Mouse (Mus musculus) MN1 (cell line): ENCODE data around the gene Uba7.

Experiments used
- DNase-seq: peaks from one replicate; pipeline ENCODE4 v3.0.0-alpha.2; 2016; ENCODE audit warnings: low spot score

The Uba7 gene

DNA sequence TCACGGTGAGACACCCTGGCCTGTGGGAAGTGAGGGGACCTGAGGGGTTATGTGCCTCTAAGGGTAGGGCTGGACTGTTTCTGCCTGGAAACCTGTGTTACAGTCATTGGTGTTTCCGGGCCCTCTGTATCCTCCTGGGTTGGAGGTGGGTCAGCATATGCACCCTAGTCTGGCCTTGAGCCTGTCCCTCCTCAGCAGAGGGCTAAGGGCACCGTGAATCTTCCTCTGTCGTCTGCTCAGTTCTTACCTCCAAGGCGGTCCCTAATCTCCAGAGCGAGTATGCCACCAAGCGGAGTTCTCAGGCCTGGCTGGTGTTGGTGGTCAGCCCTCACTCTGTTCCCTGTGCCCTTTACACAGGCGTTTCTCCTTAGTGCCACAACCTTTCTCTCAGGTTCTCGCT, 12.4 kb upstream of the Uba7 start:
- DNase-seq: no peak

DNA sequence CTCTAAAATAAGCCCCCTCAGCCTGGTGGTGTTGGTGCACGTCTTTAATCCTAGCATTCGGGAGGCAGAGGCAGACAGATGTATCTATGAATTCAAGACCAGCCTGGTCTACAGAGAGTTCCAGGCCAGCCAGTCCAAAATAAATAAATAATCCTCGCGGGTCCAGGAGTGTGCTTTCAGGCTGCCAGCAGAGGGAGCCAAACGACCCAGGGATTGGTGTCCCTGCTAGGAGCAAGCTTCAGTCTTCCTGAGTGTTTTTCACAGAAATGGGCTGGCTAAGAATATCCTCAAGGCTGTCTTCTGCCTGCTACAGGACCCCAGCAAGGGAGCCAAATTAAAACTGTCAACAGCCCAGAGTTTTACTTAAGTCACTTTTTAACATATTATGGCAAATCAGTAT, 11.6 kb upstream of the Uba7 start:
- peak; percentile 89 for DNase-seq

- DNase-seq: no peak
Measured at GRCm38 (mm10) chr9:107964681-107965080, 10.6 kb upstream of the Uba7 start.

DNA sequence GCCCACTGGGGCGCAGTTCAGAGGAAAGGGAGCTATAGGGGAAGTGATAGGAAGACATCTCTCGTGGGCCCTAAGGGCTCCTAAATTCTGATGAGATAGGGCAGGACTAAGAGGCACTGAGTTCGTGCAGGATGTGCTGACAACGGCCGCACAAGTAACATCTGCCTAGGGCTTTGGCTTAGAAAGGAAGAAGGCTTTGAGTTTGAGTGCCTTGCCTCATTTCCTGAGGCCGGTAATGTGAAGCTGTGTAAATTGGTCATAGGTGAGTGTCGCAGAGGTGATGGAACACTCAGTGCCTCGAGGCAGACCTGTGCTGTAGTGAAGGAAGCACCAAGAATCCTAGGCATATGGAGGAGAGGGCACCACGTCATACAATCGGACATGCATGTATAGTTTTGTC, 8.6 kb upstream of the Uba7 start:
- no peak for DNase-seq

DNA sequence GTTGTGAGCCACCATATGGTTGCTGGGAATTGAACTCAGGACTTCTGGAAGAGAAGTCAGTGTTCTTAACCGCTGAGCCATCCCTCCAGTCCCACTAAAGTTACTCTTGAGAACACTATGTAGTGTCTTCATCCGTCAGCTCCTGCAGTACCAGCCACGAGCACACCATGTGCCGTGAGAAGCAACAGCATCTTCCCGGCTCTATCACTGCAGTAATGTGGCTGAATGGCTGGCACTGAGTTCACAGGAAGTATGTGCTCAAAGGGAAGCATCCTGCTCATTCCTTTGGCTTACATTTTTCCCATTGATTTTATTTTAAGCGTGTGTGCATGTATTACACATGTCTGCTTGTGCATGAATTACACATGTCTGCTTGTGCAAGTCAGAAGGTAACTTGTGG, 7.9 kb upstream of the Uba7 start:
- DNase-seq: no peak

DNA sequence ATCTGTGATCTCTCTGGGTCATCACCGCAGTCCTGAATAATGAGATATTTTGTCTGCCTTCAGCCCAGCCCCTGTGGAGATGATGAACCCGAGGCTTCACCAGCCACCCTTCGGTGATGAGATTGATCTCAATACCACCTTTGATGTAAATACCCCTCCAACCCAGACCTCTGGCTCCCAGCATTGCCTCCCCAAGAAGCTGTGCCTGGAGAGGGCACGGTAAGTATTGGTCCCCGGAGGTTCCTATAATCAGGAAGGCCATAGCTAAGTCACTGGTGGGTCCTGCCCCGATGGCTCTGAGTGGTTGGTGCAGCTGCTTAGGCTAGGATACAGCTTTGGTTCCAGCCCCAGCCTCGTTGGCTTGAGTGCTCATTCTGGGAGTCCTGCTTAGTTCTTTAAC, 6.8 kb upstream of the Uba7 start:
- DNase-seq: no peak

GRCm38 (mm10) chr9:107970311-107970710, 5.0 kb upstream of the Uba7 start:
- no peak for DNase-seq

DNA sequence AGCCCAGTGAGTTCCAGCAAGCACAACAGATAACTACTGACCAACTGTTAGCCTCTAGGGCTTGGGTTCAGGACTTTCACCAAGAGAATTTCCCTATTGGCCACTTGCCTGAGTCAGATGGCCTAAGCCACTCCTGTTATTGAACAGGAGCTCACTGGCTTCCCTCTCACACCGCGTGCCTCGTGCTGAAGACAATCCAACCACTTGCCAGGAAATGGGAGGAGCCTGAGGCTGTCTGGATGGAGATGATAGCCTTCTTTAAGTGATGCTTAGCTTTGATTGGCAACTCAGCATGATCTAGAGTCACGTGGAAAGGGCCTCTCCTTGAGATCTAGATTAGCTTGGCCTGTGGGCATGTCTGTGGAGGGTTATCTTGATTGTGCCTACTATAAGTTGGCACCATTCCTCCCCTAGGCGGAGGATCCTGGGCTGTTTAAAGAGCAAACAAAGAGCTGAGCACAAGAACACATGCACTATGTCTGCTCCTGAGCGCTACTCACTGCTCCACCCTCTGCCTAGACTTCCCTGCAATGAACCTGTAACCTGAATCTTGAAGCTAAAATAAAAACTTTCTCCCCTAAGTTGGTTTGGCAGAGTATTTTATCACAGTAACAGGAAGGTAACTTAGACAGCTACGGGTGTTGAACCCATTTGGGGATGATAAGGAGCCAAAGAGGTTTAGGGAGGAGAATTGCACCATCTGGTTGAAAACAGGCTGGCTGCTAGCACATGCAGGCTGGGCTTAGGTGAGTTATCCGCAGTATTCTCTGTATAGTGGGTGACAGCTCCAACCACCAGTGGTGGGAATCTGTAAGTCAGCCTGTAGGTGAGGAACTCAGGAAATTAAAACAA, 3.4 kb upstream of the Uba7 start:
- DNase-seq: peak; percentile 28

DNA sequence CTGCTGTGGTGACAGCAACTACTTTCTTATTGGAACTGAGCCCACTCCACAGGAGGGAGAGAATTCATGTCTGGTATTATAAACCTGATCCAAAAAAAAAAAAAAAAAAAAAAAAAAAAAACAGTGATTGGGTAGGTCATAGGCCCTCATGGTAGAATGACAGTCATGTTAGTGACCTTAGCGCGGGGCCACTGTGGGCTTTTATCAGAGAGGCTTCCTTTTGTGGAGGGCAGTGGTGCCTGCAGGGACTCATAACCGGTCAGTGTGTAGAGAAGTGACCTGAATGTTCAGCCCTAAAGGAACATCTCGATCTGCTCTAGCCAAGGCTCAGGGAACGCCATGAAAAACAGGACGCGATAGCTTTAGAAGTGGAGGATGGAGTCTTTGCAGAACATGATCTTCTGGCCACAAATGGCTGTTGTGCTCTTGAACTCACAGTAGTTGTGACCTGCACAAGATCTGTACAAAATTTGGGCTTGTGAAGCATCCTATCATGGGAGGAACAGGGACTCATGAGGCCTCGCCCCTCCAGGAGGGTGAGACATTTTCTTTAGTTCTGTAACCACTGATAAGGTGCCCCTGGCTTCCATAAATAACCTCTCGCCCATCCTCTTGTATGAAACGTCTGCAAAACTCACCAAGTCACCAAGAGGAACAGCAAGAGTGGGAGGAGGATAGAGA, 674 bp upstream of the Uba7 start:
- no peak for DNase-seq

GRCm38 (mm10) chr9:107978815-107979214, 3.5 kb downstream of the Uba7 start:
- no peak for DNase-seq

- DNase-seq: no peak
Measured at GRCm38 (mm10) chr9:107981684-107982605, 6.6 kb downstream of the Uba7 start.

- peak; percentile 21 for DNase-seq
Measured at GRCm38 (mm10) chr9:107982681-107983346, 7.5 kb downstream of the Uba7 start, which contains the start of gene Gm20661. Gm20661 (plus strand) TSS chr9:107983058.

- peak; percentile 21 for DNase-seq
Measured at GRCm38 (mm10) chr9:107983421-107983890, 8.2 kb downstream of the Uba7 start.

GRCm38 (mm10) chr9:107984052-107984753, 8.9 kb downstream of the Uba7 start:
- no peak for DNase-seq

DNA sequence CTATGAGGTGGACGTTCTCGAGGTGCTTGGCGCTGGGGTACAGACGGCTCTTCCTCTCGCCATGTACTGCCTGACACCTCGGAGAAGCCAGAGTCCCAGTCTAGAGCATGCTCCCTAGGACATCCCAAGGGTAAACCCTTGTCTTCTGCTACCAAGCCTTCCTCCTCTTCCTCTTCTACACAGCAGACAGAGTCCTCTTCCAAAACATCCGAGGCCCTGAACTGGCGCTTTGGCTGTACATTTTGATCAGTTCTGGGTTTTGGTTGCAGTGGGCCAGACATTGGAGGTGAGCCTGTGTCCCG, 9.4 kb downstream of the Uba7 start:
- DNase-seq: no peak

- DNase-seq: peak; percentile 85
Measured at GRCm38 (mm10) chr9:107985131-107986119, 10.1 kb downstream of the Uba7 start, which contains the start of gene Inka1. Inka1 (minus strand) TSS chr9:107985879.

DNA sequence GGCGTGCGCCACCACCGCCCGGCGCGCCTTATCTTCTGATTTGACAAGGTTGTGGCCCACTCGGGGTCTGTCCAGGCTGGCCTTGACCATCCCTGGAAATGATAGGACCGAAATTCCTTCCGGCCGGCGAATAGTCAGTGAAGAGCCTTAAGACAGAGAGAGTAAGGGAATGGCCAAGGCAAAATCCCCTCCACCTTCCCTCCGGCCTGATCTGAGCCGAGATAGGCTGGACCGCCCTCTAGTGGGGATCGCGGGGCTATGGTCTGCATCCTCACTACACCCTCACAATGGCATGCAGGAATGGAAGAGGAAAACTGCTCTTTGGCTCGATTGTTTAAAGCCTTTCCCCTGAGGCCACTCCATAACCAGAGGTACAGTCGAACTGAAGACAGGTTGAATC, 11.1 kb downstream of the Uba7 start:
- DNase-seq: peak; percentile 85

DNA sequence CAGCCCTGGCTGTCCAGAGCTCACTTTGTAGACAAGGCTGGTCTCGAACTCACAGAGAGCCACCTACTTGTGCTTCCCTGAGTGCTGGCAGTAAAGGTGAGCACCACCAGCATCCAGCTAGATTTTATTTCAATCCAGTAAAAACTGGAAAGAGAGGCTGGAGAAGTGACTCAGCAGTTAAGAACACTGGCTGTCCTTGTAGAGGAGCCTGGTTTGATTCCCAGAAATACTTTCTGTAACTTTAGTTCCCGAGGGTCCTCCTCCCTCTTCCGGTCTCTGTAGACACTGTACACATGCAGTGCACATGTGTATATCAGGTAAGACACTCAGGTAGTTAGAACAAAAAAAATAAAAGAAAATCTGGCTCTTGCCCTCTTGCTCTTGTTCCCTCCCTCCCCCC, 12.6 kb downstream of the Uba7 start:
- DNase-seq: no peak

GRCm38 (mm10) chr9:107992197-107992596, 16.9 kb downstream of the Uba7 start, which contains the start of gene Cdhr4:
Cdhr4 (plus strand) TSS chr9:107992497.
- no peak for DNase-seq

- no peak for DNase-seq
Measured at GRCm38 (mm10) chr9:107993013-107993412, 17.7 kb downstream of the Uba7 start.
